9 mouse cellular contexts compared by ENCODE assay signal in the genomic region with DNA sequence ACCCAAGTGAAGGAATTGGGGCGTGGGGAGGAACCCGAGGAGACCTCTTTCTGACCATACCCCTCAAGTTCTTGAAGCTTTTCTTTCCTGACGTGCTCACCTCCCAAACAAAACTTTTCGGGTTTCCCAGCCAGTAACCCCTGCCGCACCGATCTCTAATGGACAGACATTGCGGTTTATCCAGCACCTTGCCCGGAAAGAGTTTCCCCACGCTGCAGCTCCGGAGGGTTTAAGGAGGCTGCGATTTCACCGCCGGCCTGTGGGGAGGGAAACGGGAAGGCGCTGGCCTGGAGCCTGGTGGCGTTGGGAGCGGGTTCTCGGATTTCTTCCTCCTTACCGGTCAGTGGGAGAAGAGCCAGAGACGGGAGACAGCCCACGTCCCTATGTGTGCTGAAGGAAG. TPM values are rescaled to one million over a fixed set of nuclear protein-coding genes. Genes with fewer than 3 reads are reported as not detected.
A peak's percentile ranks its signal among the peaks of the same experiment; 100 is the strongest.
DNase-seq lines count a peak whose midpoint lies in the region; ATAC-seq lines count a peak whose summit lies in the region.
"Had no signal": no experiment of that assay in that cellular context is flagged by ENCODE, and none has a peak within 500 bp of the region (broad histone marks: within the 10 kb centered on the region; RNA-seq: fewer than 3 reads in every experiment).

No protein-coding gene starts in this region.

- H3K9me3 ChIP-seq in heart, embryonic 13.5 days = no peaks in the 10 kb centered on the region
- H3K9me3 ChIP-seq in liver, embryonic 11.5 days (ENCODE audit: control insufficient read depth, low read length) = no peaks in the 10 kb centered on the region

- peaks cover 99% of the 10 kb centered on the region for H3K27me3 ChIP-seq in heart, embryonic 13.5 days (replicated peaks)
- peaks cover 96% of the 10 kb centered on the region for H3K27me3 ChIP-seq in liver, embryonic 11.5 days (replicated peaks; ENCODE audit: control insufficient read depth, insufficient read depth, low read length)

- WGBS in heart, embryonic 13.5 days = under 1% methylated on average over 19 of the region's 21 CpGs
- WGBS in liver, embryonic 11.5 days = under 1% methylated on average over 21 of the region's 21 CpGs

- no peak overlapping the region for H3K27ac ChIP-seq in heart, embryonic 13.5 days (replicated peaks)
- H3K27ac ChIP-seq in liver, embryonic 11.5 days (ENCODE audit: low read depth, low read length) = no peak overlapping the region

- no peak for DNase-seq in heart, adult 8-10 months (ENCODE audit: low spot score)
- DNase-seq in R1 (ENCODE audit: low read depth, low spot score) = peak; percentile 43
- peak; percentile 57 to 76 for DNase-seq in gastrocnemius, adult 8-10 months (ENCODE audit: low spot score in 2 of 2)
- DNase-seq in liver, embryonic 11.5 days (ENCODE audit: low spot score) = no peak
- DNase-seq in layer of hippocampus, adult 8-10 months (ENCODE audit: low spot score in 2 of 2) = no peak
- DNase-seq in testis, postnatal 14 days (ENCODE audit: low spot score) = no peak

- peak overlapping the region; percentile 43 for H3K4me3 ChIP-seq in heart, embryonic 13.5 days
- no peak overlapping the region for H3K4me3 ChIP-seq in liver, embryonic 11.5 days (ENCODE audit: low read depth, low read length)

- peak overlapping the region; percentile 65 for H3K4me2 ChIP-seq in heart, embryonic 13.5 days
- peak overlapping the region; percentile 43 for H3K4me2 ChIP-seq in liver, embryonic 11.5 days

- no peaks in the 10 kb centered on the region for H3K36me3 ChIP-seq in heart, embryonic 13.5 days
- H3K36me3 ChIP-seq in liver, embryonic 11.5 days (ENCODE audit: control insufficient read depth, insufficient read depth, low read length) = no peaks in the 10 kb centered on the region

- H3K9ac ChIP-seq in heart, embryonic 13.5 days = no peak overlapping the region
- no peak overlapping the region for H3K9ac ChIP-seq in liver, embryonic 11.5 days (ENCODE audit: low read depth, low read length)

- no peak for ATAC-seq in heart, embryonic 13.5 days (ENCODE audit: extremely low read depth, insufficient number of reproducible peaks, low FRiP score, low TSS enrichment)
- ATAC-seq in liver, embryonic 11.5 days (replicated peaks; ENCODE audit: low FRiP score) = no peak
- no peak for ATAC-seq in erythroblast, adult 5-6 weeks (replicated peaks; ENCODE audit: low FRiP score, poor library complexity, severe bottlenecking)
- ATAC-seq: Patski had no signal

- peaks cover 10% of the 10 kb centered on the region for H3K4me1 ChIP-seq in heart, embryonic 13.5 days
- H3K4me1 ChIP-seq in liver, embryonic 11.5 days (replicated peaks; ENCODE audit: control insufficient read depth, insufficient read depth, low read length) = no peaks in the 10 kb centered on the region

RNA-seq across cellular contexts. Expression of a gene that starts 5.9 kb away (rescaled TPM):
- not detected in 2 replicates for polyA plus RNA-seq in heart, embryonic 13.5 days (2015; fragmentation: Nextera tagmentation; extraction: Ambion mirVana)
- total RNA-seq in heart, adult 8-10 months (2022) = not detected
- 1 to 10 TPM; 6.0 to 7.7 (median 7.2) TPM for total RNA-seq in gastrocnemius, adult 8-10 months (2022)
- 0.57 and 1.1 TPM in 2 replicates for polyA plus RNA-seq in liver, embryonic 11.5 days (2014; fragmentation: Nextera tagmentation; extraction: Ambion mirVana)
- total RNA-seq in layer of hippocampus, adult 8-10 months (2022) = not detected
- total RNA-seq in erythroblast, adult 5-6 weeks (2015; ENCODE audit: low replicate concordance) = not detected in 2 replicates
- total RNA-seq in erythroblast, adult 5-6 weeks (2017; ENCODE audit: low replicate concordance) = not detected in 2 replicates
- polyA plus RNA-seq: Patski had no signal

Comparison
In these comparisons a context has a peak if more than half of its experiments do, and no peak if none do; other contexts are left out.
1. DNase-seq: peak in R1 (single experiment) and gastrocnemius, adult 8-10 months (2 of 2); none in heart, adult 8-10 months (single experiment), liver, embryonic 11.5 days (single experiment), layer of hippocampus, adult 8-10 months (0 of 2) and testis, postnatal 14 days (single experiment).
2. RNA of a gene that starts 5.9 kb away (total RNA-seq): 6.0 to 7.7 TPM in gastrocnemius, adult 8-10 months; not detected in layer of hippocampus, adult 8-10 months, not detected in heart, adult 8-10 months and not detected in erythroblast, adult 5-6 weeks; every median in the first group is over 4 times any median in the second.